Mouse (Mus musculus) lung, postnatal 10 days (tissue): ENCODE data around the gene Tat.

Experiments used
- DNase-seq: peaks from one replicate; pipeline ENCODE4 v3.0.0; 2021

Tat gene

GRCm38 (mm10) chr8:109990224-109990623 lies at the start of gene Tat:
Gene Tat, plus strand, starts transcription at chr8:109990437.
- DNase-seq, result no peak

GRCm38 (mm10) chr8:109941606-109942360 lies 48.5 kb upstream of the Tat start:
- no peak for DNase-seq

GRCm38 (mm10) chr8:109945153-109945632 lies 45.0 kb upstream of the Tat start:
- no peak for DNase-seq

DNA sequence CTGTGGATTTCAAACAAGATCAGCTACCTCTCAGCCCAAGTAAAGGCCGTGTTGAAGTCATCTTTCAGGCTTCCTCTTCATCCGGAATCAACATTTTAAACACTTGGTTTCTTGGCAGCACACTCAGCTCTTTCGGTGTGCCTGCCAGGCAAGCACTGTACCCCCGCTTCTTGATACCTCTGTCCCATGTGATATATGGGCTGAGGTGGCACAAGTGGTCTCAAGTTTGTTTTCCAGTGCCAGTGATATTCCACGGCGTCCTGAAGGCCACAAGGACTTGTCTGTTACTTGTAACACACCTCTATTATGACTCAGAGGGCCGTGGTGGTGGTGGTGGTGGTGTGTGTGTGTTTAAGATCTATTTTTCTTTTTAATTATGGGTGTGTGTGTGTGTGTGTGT lies 44.5 kb upstream of the Tat start:
- DNase-seq, result no peak

- no peak for DNase-seq
Measured at GRCm38 (mm10) chr8:109946272-109946671, 44.0 kb upstream of the Tat start.

DNA sequence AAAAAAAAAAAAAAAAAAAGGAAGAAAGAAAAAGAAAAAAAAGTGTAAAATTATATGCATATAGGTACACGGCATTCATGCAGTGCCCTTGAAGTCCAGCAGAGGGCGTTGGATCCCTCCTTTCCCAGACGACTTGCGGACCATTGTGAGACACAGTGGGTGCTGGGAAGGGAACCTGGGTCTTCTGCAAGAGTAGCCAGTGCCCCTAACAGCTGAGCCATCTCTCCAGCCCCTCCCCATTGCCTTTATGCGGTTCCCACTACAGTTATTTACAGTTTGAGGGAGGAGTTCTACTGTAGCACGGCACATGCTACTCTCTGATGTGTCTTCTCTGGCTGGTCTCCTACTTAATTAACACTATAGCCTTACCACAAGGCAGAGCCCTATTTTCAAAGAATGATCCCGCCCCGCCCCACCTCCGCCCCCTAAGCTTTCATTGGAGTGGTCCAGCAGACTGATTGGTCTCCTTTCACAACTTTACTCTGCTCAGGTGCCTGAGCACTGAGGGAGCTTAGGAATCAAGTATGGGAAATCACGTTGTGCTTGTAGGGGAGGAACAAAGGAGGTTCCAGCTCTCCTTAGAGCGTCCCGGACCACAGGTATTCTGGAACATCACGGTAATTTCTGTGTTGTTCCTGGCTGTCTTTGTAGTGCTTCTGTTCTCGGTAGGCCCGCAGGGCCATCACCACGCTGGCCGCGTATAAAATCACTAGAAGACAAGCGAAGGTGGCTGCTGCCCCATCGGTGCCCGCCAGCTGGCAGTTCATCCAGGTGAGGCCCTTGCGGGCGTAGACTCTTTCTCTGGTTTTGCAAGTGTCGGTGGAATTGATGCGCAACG lies 42.6 kb upstream of the Tat start:
- DNase-seq, result peak; percentile 37

DNA sequence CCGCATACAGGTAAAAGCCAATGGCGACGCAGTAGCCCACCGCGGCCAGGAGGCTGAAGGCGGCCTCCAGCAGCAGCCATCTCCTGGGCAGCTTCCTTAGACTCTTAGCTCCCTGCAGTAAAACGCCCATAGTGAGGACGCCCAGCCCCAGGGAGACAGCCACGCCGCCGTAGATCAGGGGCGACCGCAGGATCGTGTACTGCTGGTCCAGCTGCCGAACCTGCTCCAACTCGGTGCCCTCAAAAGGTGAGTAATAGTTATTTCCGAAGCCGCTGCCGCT lies 42.0 kb upstream of the Tat start:
- no peak for DNase-seq

- no peak for DNase-seq
Measured at GRCm38 (mm10) chr8:109952171-109952570, 38.1 kb upstream of the Tat start.

DNA sequence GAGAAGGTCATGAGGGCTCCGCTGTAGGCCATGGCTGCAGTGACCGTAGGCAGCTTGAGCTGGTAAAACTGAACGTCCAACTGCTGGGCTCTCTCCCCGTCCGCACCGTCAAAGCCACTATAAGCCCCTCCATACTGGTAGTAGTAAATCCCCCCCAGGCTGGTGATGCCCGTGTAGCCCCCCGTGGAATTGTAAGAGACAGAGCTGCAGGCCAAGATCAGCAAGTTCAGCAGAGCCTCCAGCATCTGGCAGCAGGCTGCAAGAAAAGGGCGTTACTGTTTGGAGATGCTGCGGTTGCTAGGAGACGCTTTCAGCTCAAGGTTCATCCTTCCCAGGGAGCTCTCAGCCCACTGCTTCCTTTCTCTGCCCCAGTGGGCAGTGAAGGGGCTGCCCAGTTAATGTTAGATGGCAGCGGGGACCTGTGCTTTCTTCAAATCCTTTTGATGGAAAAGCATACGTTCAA lies 35.7 kb upstream of the Tat start:
- DNase-seq, result peak; percentile 46

- DNase-seq, result peak; percentile 53
Measured at GRCm38 (mm10) chr8:109957167-109958028, 32.8 kb upstream of the Tat start.

- no peak for DNase-seq
Measured at GRCm38 (mm10) chr8:109958036-109958655, 32.1 kb upstream of the Tat start.

- DNase-seq, result no peak
Measured at GRCm38 (mm10) chr8:109959112-109959511, 31.1 kb upstream of the Tat start.

DNA sequence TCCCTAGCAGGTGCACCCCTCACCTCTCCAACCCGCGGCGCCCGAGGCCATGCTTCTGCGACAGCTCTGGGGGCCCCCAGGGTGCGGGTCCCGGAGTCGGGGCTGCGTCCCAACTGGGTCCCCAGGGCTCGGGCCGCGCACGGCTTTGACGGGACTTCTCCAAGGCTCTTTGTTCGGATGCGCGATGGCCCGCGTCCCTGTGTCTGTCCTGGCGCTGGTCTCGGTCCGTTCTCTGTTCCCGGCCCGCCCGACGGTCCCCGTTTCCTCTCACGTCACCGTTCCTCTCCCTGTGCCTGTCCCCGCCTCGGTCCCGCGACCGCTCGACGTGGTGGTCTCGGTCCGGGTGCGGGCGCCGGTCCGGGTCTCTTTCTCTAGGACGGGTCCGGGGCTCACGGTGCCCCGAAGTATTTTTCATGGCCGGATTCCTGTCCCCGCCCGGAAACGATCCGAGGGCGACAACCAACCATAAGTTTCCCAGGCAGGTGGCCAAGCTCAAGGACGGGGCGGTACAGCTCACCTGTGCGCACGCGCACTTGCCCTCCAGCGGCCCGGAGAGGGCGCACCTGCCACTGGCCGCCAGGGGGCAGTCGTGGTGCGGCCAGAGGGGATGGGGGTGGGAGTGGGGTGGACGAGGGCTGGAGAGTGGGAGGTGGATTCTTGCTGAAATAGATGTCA lies 28.4 kb upstream of the Tat start, which contains the start of gene Marveld3:
Marveld3 (minus strand) TSS at position 511 of the 675 bp plus-strand sequence.
- peak; percentile 77 for DNase-seq

DNA sequence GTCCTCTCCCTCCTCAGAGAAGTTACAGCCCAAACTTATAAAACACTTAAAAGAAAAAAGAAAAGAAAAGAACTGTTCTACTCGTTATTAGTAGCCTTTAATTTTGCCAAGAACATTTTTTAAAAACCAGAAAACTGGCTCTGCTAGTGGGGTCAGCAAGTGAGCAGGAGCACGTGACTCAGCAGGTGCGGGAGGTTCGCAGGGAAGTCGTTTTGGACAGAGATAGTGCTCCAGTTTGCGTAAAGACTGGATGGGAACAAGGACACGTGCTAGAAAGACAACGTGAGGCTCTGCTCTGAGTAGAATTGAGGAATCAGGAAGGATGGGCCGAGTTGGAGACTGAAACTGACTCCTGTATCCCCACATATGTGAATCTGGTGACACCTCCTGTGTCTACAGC lies 27.3 kb upstream of the Tat start:
- DNase-seq, result no peak

DNA sequence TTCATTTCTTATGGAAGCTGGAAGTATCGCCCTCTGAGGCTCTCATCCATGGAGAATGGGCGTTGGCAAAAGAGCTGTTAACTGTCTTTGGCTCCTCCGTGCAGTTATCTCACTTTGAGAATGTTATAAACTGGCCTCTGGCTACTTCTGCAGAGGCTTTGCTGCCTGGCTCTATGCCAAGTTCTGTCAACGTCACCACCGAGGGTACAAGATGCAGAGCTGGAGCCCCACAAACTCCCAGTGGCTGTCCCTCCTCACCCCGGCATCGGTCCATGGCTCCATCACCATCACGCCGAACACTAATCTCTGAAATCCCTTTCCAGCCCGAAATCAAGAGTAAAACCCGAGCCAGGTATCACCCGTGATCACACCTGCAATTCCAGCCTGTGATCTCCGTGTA lies 26.8 kb upstream of the Tat start:
- DNase-seq, result no peak

GRCm38 (mm10) chr8:109964106-109964505 lies 26.1 kb upstream of the Tat start:
- no peak for DNase-seq

GRCm38 (mm10) chr8:109968837-109969236 lies 21.4 kb upstream of the Tat start:
- no peak for DNase-seq

GRCm38 (mm10) chr8:109970323-109970722 lies 19.9 kb upstream of the Tat start:
- DNase-seq, result no peak

DNA sequence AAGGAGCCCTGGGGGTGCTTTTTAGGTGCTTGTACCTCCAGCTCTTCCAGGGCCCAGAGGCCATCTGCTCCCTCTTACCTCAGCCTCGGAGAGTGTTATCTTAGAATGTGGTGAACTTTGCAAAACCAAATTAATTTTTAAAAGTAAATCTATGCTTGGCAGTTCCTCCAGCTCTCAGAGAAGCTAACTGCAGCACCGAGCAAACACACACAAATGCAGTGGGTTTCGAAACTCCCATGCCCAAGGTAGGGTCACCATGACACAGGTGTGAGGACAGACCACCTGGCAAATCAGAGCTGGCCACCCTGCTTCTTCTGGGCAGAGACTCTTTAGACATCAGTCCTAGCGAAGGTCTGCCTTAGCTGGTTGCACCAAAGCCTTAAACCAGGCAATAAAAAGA lies 17.3 kb upstream of the Tat start:
- no peak for DNase-seq

GRCm38 (mm10) chr8:109979339-109979738 lies 10.9 kb upstream of the Tat start:
- no peak for DNase-seq

DNA sequence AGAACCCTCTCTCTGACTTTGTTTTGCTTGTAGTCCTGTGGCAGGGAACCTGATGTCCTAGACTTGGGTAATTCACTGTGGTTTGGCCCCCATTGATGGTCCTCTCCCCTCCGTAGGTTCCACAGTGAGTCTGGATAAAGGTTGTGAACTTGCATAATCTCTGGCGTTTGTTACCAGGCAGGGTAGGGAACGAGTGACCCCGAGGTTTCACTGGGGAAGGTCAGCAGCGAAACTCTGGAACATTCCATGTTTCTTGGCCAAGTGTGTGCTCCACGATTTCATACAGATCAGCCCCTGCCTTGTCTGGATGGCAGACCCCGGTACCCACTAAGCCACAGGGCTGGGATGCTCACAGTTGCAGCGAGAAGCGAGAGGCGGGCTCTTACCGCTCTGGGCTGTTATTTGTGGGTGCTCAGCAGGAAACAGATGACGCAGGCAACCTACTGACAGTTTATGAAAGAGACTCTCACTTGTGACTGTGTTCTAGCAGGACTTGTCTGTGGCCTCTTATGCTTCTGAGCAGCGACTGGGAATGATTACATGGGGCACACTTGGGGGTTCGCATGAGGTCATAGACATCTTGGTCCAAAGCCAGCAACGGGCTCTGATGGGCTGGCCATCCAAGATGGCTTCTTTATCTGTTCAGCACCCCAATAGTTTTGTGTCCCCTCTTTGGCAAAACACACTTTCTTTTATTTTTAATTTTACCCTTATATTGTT lies 7.7 kb upstream of the Tat start:
- DNase-seq, result no peak
